Mouse (Mus musculus): ENCODE data around the gene Smox. TPM values are rescaled to one million over a fixed set of nuclear protein-coding genes. Genes with fewer than 3 reads are reported as not detected.

The Smox gene
- polyA plus RNA-seq, 1 experiment from 2014 or later, result 85.5 TPM

GRCm38 (mm10) chr2:131541686-131542085 lies 50.4 kb downstream of the Smox start:
- 83% methylated on average over 4 of the region's 4 CpGs for WGBS
- Histone ChIP-seq H3K9ac (replicated peaks) (no peak overlapping the region), H3K4me2 (no peak overlapping the region), H3K27ac (no peak overlapping the region), H3K4me3 (replicated peaks) (no peak overlapping the region), H3K27me3 (peaks cover 25% of the 10 kb centered on the region), H3K4me1 (replicated peaks) (peaks cover 9% of the 10 kb centered on the region), H3K9me3 (no peaks in the 10 kb centered on the region), H3K36me3 (no peaks in the 10 kb centered on the region)
- ATAC-seq (ENCODE audit: insufficient number of reproducible peaks, insufficient read depth, low FRiP score, low TSS enrichment, low read depth), result no peak

- peaks cover 14% of the 10 kb centered on the region for H3K4me1 ChIP-seq (replicated peaks)
- H3K9ac ChIP-seq (replicated peaks), result no peak overlapping the region
- no peak overlapping the region for H3K4me2 ChIP-seq
- 26% methylated on average over 6 of the region's 6 CpGs for WGBS
- no peaks in the 10 kb centered on the region for H3K9me3 ChIP-seq
- no peak overlapping the region for H3K27ac ChIP-seq
- H3K27me3 ChIP-seq, result peaks cover 33% of the 10 kb centered on the region
- ATAC-seq (ENCODE audit: insufficient number of reproducible peaks, insufficient read depth, low FRiP score, low TSS enrichment, low read depth), result no peak
- no peaks in the 10 kb centered on the region for H3K36me3 ChIP-seq
- no peak overlapping the region for H3K4me3 ChIP-seq (replicated peaks)
These were observed 51.2 kb downstream of the Smox start for GRCm38 (mm10) chr2:131542531-131542930.

GRCm38 (mm10) chr2:131545386-131546307 lies 54.4 kb downstream of the Smox start:
- peak overlapping the region; percentile 50 for H3K4me3 ChIP-seq (replicated peaks)
- peak overlapping the region; percentile 86 for H3K4me2 ChIP-seq
- 2% methylated on average over 45 of the region's 45 CpGs for WGBS
- H3K9me3 ChIP-seq, result no peaks in the 10 kb centered on the region
- peaks cover 14% of the 10 kb centered on the region for H3K4me1 ChIP-seq (replicated peaks)
- no peaks in the 10 kb centered on the region for H3K36me3 ChIP-seq
- ATAC-seq (ENCODE audit: insufficient number of reproducible peaks, insufficient read depth, low FRiP score, low TSS enrichment, low read depth), result no peak
- peaks cover 63% of the 10 kb centered on the region for H3K27me3 ChIP-seq
- H3K27ac ChIP-seq, result no peak overlapping the region
- H3K9ac ChIP-seq (replicated peaks), result peak overlapping the region; percentile 52; the same call in 1 of the 2 replicates

GRCm38 (mm10) chr2:131546308-131546700 lies 55.0 kb downstream of the Smox start:
- Histone ChIP-seq H3K4me3 (replicated peaks) (peak overlapping the region; percentile 50), H3K9ac (replicated peaks) (peak overlapping the region; percentile 52; the same call in 1 of the 2 replicates), H3K27me3 (peaks cover 69% of the 10 kb centered on the region), H3K4me1 (replicated peaks) (peaks cover 14% of the 10 kb centered on the region), H3K36me3 (no peaks in the 10 kb centered on the region), H3K9me3 (no peaks in the 10 kb centered on the region), H3K4me2 (peak overlapping the region; percentile 86), H3K27ac (no peak overlapping the region)
- ATAC-seq (ENCODE audit: insufficient number of reproducible peaks, insufficient read depth, low FRiP score, low TSS enrichment, low read depth), result no peak
- 1% methylated on average over 27 of the region's 27 CpGs for WGBS

- 10% methylated on average over 19 of the region's 19 CpGs for WGBS
- H3K27me3 ChIP-seq, result peaks cover 75% of the 10 kb centered on the region
- no peak overlapping the region for H3K9ac ChIP-seq (replicated peaks)
- no peaks in the 10 kb centered on the region for H3K36me3 ChIP-seq
- no peak for ATAC-seq (ENCODE audit: insufficient number of reproducible peaks, insufficient read depth, low FRiP score, low TSS enrichment, low read depth)
- peak overlapping the region; percentile 86 for H3K4me2 ChIP-seq
- H3K9me3 ChIP-seq, result no peaks in the 10 kb centered on the region
- peak overlapping the region; percentile 50; the same call in 1 of the 2 replicates for H3K4me3 ChIP-seq (replicated peaks)
- no peak overlapping the region for H3K27ac ChIP-seq
- peaks cover 14% of the 10 kb centered on the region for H3K4me1 ChIP-seq (replicated peaks)
These were observed 55.6 kb downstream of the Smox start for GRCm38 (mm10) chr2:131546745-131547408.

GRCm38 (mm10) chr2:131548330-131548729 lies 57.0 kb downstream of the Smox start:
- Histone ChIP-seq H3K9ac (replicated peaks) (no peak overlapping the region), H3K27me3 (peaks cover 89% of the 10 kb centered on the region), H3K4me1 (replicated peaks) (peaks cover 14% of the 10 kb centered on the region), H3K36me3 (no peaks in the 10 kb centered on the region), H3K4me3 (replicated peaks) (no peak overlapping the region), H3K4me2 (no peak overlapping the region), H3K9me3 (no peaks in the 10 kb centered on the region), H3K27ac (no peak overlapping the region)
- 78% methylated on average over 2 of the region's 2 CpGs for WGBS
- no peak for ATAC-seq (ENCODE audit: insufficient number of reproducible peaks, insufficient read depth, low FRiP score, low TSS enrichment, low read depth)

- no peaks in the 10 kb centered on the region for H3K9me3 ChIP-seq
- no peak overlapping the region for H3K4me3 ChIP-seq (replicated peaks)
- no peak overlapping the region for H3K4me2 ChIP-seq
- H3K36me3 ChIP-seq, result no peaks in the 10 kb centered on the region
- WGBS, result 88% methylated on average over 5 of the region's 5 CpGs
- H3K27me3 ChIP-seq, result peaks cover 95% of the 10 kb centered on the region
- ATAC-seq (ENCODE audit: insufficient number of reproducible peaks, insufficient read depth, low FRiP score, low TSS enrichment, low read depth), result no peak
- no peak overlapping the region for H3K27ac ChIP-seq
- no peak overlapping the region for H3K9ac ChIP-seq (replicated peaks)
- H3K4me1 ChIP-seq (replicated peaks), result peaks cover 14% of the 10 kb centered on the region
These were observed 57.8 kb downstream of the Smox start for GRCm38 (mm10) chr2:131549090-131549489.

GRCm38 (mm10) chr2:131550474-131550873 lies 59.2 kb downstream of the Smox start:
- no peak overlapping the region for H3K27ac ChIP-seq
- no peaks in the 10 kb centered on the region for H3K36me3 ChIP-seq
- H3K9ac ChIP-seq (replicated peaks), result no peak overlapping the region
- no peaks in the 10 kb centered on the region for H3K9me3 ChIP-seq
- ATAC-seq (ENCODE audit: insufficient number of reproducible peaks, insufficient read depth, low FRiP score, low TSS enrichment, low read depth), result no peak
- 77% methylated on average over 2 of the region's 2 CpGs for WGBS
- no peak overlapping the region for H3K4me2 ChIP-seq
- H3K27me3 ChIP-seq, result peaks cover 96% of the 10 kb centered on the region
- peaks cover 14% of the 10 kb centered on the region for H3K4me1 ChIP-seq (replicated peaks)
- no peak overlapping the region for H3K4me3 ChIP-seq (replicated peaks)

- Histone ChIP-seq H3K4me1 (replicated peaks) (peaks cover 11% of the 10 kb centered on the region), H3K27ac (no peak overlapping the region), H3K9me3 (no peaks in the 10 kb centered on the region), H3K4me3 (replicated peaks) (no peak overlapping the region), H3K9ac (replicated peaks) (no peak overlapping the region), H3K27me3 (peaks cover 96% of the 10 kb centered on the region), H3K36me3 (no peaks in the 10 kb centered on the region), H3K4me2 (no peak overlapping the region)
- ATAC-seq (ENCODE audit: insufficient number of reproducible peaks, insufficient read depth, low FRiP score, low TSS enrichment, low read depth), result no peak
- 61% methylated on average over 2 of the region's 2 CpGs for WGBS
These were observed 59.6 kb downstream of the Smox start for GRCm38 (mm10) chr2:131550906-131551305.

- no peak; the same call in 1 of the 2 replicates for ATAC-seq (ENCODE audit: insufficient number of reproducible peaks, insufficient read depth, low FRiP score, low TSS enrichment, low read depth)
- H3K36me3 ChIP-seq, result no peaks in the 10 kb centered on the region
- H3K4me3 ChIP-seq (replicated peaks), result no peak overlapping the region
- 0 out of 2 replicates have a peak, but pooled peaks cover 2% of the 10 kb centered on the region for H3K4me1 ChIP-seq (replicated peaks)
- H3K9ac ChIP-seq (replicated peaks), result no peak overlapping the region
- H3K4me2 ChIP-seq, result no peak overlapping the region
- 64% methylated on average over 7 of the region's 7 CpGs for WGBS
- H3K27ac ChIP-seq, result no peak overlapping the region
- H3K27me3 ChIP-seq, result peaks cover 96% of the 10 kb centered on the region
- no peaks in the 10 kb centered on the region for H3K9me3 ChIP-seq
These were observed 60.7 kb downstream of the Smox start for GRCm38 (mm10) chr2:131551701-131552620.
